Mouse (Mus musculus) cerebellum, adult 9-11 months (tissue): ENCODE results near the gene Slc13a4.

Source experiments
- DNase-seq: peaks from one replicate; pipeline ENCODE4 v3.0.0; 2022

Slc13a4 gene

DNA sequence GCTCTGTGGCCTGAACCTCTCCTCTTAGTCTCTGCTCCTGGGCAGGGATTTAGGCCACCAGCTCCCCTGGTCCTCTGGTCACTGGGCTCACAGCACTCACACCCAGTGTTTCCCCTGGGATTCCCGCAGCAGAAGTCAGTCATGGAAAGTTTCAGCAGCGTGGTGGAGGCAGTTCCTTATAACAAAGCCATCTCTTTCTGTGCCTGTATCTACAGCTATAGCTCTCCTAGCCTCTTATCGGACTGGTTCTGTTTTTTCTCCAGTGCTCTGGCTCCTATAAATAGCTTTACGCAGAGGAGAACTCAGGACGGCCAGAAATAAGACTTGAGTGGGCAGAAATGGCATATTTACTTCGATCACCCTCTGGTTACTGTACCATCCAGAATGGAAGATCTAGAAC, 9.6 kb downstream of the Slc13a4 start:
- no peak for DNase-seq

DNA sequence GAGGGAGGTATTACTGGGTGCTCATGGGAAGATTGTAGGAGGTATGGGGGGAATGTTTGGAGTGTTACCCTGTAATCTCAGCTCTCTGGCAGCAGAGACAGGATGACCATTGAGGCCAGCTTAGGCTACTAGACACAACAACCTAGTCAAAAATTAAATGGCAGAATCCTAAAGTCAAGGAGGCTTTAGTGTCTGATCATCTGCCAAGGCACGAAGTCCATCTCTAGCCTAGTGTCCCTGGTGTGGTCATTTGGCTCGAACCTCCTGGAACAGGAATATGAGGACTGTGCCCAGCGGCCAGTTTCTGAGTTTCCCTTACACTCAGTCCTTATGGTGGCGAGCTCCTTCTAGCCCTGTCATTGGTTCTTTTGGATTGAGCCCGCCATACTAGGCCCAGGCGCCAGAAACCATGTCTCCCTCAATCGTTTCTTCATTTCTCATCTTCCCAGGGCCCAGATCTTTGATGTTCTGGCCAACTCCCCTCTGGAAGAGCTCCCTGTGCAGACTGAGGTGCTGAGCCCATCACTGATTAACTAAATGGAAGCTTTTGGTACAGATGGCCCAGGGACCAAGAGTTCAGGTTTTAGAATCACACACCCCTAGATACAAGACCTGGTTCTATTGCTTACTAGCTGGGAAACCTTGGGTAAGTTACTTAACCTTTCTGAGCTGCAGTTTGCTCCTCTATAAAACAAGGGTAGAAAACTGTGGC, 10.3 kb downstream of the Slc13a4 start:
- DNase-seq = no peak

DNA sequence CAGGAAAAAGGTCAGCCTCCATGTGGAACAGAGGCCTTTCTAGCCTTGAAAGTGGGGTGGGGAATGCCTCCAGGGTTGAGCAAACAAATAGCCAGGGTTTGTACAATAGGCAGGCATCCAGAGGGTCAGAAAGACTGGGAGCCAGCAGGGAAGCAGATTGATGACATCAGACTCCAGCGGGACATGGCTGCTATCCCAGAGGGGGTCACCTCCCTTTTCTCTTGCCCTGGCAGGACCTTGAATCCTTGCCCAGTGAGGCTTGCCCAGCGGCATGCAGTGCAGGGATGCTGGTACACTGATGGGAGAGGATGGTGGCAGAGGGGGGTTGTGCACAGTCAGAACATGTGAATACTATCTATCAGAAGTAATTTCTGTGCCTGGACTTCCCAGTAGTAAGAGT, 10.9 kb downstream of the Slc13a4 start:
- DNase-seq = peak; percentile 10

DNA sequence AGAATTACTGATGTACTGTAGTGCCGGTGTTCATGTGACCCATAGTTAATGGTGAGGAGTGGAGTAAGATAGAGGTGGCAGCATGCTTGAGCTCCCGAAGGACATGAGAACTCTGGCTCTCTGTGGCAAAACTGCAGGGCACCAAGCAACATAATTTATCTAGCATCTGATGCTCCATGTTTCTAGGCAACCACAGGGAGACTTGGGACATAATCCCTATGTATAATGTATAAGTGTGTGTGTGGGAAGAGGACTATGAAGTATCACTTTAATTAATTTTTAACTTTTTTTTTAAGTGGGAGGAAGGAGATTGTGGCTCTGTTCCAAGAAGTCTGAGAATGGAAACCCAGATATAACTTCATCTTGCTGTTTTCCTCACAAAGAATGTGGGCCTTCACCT, 13.0 kb downstream of the Slc13a4 start:
- DNase-seq = no peak

- DNase-seq = no peak
These were observed 18.3 kb downstream of the Slc13a4 start for GRCm38 (mm10) chr6:35289676-35290075.

DNA sequence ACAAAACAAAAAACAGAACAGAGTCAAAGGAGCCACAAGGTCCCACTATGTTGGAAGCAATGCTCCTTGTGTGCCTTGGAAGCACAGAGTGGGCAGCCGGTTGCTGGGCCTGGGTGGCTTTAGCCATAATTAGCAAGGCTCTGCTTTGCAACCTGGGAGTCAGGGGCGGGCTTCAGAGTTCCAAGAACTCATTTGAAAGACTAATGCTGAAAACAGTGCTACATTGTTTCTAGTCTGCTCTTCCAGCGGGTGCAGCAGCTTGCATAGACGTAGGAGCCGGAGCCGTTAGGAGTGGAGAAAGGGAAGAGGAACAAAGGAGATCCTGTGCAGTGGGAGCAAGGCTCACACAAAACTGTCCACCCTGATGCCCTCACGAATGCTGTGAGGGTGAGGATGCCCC, 19.0 kb downstream of the Slc13a4 start:
- DNase-seq = no peak

GRCm38 (mm10) chr6:35288114-35288761, 19.7 kb downstream of the Slc13a4 start:
- peak; percentile 17 for DNase-seq

GRCm38 (mm10) chr6:35279306-35279705, 28.6 kb downstream of the Slc13a4 start:
- no peak for DNase-seq

DNA sequence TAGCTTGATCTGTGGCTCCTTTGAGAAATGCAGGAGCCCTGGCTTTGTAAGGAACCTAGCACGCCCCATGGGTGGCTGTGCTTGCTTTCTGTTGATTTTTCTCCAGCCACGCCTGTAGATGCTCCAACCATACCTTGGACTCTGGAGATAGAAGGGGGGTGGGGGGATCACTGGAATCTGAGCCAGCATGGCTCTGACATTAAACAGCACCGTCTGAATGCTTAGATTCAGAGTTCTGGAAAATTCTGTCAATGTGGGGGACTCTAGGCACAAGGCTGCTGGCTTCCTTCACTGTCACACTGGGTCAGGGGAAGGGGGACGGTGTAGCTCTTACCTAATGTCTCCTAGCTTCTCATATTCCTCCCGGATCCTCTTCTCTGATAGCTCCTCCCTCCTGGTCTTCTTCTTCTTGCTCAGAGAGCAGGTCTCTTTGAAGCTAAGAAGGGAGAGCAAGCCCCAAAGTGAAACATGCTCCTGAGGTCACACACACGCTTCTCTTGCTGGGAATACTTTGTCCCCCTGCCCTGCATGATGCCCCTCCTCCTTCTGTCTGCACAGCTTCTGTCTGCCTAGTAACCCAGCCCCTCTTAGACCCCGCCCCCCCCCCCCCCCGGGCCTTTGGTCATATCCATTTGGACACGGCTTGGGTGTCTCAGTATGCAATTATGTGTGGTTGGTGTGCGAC, 29.9 kb downstream of the Slc13a4 start:
- no peak for DNase-seq

DNA sequence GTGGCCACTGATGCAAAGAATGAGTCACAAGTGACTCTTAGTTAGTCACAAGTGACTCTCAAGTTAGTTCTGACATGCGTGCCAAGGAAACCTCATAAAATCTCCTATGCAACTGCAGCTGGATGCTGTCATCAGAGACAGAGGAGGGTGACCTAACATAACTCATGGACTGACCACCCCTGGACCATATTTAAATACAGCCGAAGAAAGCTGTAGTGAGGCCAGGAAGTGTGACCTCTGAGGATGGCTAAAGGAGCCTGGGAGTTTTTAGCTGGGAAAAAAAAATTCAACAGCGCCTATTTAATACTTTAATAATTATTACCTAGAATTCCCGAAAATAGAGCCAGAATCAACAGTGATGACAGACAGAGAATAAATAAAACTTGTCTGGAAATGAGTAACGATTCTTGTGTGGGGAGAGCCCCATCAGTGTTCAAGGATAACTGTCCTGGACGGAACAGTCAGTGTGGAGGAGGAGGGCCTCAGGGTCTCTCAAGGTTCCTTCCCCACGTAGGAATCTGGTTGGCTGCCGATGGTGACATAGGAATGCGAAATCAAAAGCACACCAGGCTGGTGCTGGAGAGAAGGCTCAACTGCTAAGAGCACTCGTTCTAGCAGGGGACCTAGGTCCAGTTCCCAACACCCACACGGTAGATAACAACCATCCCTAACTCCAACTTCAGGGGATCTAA, 34.4 kb downstream of the Slc13a4 start:
- no peak for DNase-seq

- DNase-seq = no peak
These were observed 35.8 kb downstream of the Slc13a4 start for GRCm38 (mm10) chr6:35271868-35272765.

GRCm38 (mm10) chr6:35271094-35271855, 36.7 kb downstream of the Slc13a4 start:
- DNase-seq = peak; percentile 33

- DNase-seq = no peak
These were observed 38.3 kb downstream of the Slc13a4 start for GRCm38 (mm10) chr6:35269643-35270042.

DNA sequence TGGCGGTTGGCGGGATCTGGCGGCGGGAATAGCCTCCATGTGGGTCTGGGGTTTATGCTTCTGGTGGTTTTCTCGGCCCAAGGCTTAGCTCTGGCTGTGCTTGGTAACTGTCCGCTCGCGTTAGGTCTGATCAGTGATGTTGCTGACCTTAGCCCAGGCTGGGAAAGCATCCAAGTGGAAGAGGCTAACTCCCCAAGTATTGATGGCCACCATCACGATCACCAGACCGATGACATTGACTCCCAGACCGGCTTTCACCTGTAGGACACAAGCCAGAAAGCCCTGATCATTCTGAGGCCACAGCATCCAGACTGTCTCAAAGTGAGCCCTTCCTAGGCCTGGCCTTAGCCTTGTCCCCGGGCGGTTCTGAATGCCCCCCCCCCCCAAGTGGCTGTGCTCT, 39.2 kb downstream of the Slc13a4 start:
- DNase-seq = no peak

DNA sequence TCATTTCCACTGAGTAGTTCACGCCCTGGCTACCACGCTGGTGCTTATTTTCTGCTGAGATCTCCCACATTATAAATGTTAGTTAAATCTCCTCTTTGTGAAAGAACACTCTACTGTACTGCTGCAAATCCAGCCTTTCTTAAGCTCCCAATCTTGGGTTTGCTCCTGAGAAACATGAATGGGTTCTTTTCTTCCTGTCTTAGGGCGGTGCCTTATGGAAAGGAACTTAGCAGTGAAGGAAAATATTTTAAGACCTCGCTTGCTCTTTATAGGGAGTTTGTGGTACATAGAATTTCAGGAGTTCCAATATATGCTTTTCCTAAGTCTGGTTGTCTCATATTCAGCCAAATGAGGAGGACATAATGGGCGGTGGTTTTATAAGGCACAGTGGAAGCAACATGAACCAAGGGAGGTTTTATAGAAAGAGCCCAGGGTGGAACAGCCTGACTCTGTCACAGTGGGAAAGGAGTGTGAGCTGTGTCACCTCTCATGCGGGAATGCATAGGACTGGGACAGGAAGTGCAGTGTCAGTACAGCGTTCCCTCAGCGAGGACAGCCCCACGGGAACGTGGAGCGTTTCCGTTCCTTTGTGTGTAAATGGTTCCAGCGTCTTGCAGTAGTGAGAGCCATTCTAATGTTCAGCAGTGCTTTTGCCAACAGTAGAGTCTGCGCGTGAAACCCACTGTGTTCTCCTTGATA, 42.2 kb downstream of the Slc13a4 start:
- DNase-seq = no peak

- DNase-seq = no peak
These were observed 47.4 kb downstream of the Slc13a4 start for GRCm38 (mm10) chr6:35260531-35260930.

GRCm38 (mm10) chr6:35259526-35259925, 48.4 kb downstream of the Slc13a4 start:
- no peak for DNase-seq

DNA sequence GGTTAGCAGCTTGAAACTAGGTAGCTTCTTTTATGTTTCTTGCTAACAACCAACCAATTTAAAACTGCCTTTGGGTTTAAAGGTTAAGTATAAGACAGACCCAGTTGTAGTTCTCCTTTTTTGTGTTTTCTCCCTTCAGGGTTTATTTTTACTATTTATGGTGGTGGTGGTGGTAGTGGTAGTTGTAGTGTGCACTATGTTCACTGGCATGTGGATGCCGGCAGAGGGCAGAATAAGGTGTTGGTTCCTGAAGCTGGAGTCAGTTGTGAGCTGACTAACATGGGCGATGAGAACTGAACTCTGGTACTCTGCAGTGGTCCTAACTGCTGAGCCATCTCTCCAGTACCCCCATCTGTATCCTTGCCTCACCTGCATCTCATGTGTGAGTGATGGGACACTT, 49.0 kb downstream of the Slc13a4 start:
- DNase-seq = no peak

- DNase-seq = no peak
These were observed 50.2 kb downstream of the Slc13a4 start for GRCm38 (mm10) chr6:35257626-35258190.

DNA sequence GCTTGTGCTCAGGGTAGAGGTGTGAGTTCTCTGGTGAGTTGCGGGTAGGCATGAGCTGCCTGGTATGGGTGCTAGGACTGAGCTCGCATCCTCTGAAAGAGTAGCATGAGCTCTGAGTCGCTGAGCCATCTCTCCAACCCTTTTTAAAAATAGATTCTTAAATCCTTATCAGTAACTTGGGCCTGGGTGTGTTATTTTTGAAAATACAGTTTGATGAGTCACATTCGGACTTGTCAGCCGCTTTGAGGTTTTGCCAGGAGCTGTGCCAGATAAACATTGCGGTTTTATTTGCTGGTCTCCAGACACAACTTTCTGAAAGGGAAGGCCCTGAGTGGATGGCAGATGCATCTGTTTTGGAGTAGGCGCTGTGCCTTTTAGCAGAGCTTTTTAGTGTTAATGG, 51.2 kb downstream of the Slc13a4 start:
- DNase-seq = no peak

- DNase-seq = no peak
These were observed 52.9 kb downstream of the Slc13a4 start for GRCm38 (mm10) chr6:35255017-35255416.
